Comparison of ENCODE assay signal across 11 mouse cellular contexts in genomic region chr8:122459218-122459900, GRCm38 (mm10). TPM values are rescaled to one million over a fixed set of nuclear protein-coding genes. Genes with fewer than 3 reads are reported as not detected.
DNase-seq lines count a peak whose midpoint lies in the region; ATAC-seq lines count a peak whose summit lies in the region.
"Had no signal": no experiment of that assay in that cellular context is flagged by ENCODE, and none has a peak within 500 bp of the region (broad histone marks: within the 10 kb centered on the region; RNA-seq: fewer than 3 reads in every experiment).

No protein-coding gene starts in this region.

- peaks cover 34% of the 10 kb centered on the region for H3K4me1 ChIP-seq in heart, embryonic 16.5 days (ENCODE audit: control insufficient read depth, insufficient read depth, low read length)

- 67% methylated on average over 6 of the region's 6 CpGs for WGBS in heart, embryonic 16.5 days

- no peak overlapping the region for H3K27ac ChIP-seq in heart, embryonic 16.5 days (ENCODE audit: low read length)
- H3K27ac ChIP-seq: embryonic facial prominence, embryonic 15.5 days; liver, embryonic 15.5 days had no signal

- no peak overlapping the region for H3K9ac ChIP-seq in heart, embryonic 16.5 days (ENCODE audit: low read length)
- H3K9ac ChIP-seq: embryonic facial prominence, embryonic 15.5 days had no signal

- DNase-seq in heart, adult 9 months (ENCODE audit: low spot score in 2 of 2) = no peak
- DNase-seq in lung, postnatal 10 days = peak; percentile 50
- DNase-seq in lung, postnatal 25 days (ENCODE audit: low spot score) = no peak
- DNase-seq in brain, adult 2 months (ENCODE audit: low read depth, low spot score) = peak; percentile 35
- peak; percentile 76 for DNase-seq in thymus, postnatal 0 days (ENCODE audit: low spot score)
- DNase-seq in layer of hippocampus, postnatal 36 days = no peak
- no peak for DNase-seq in adrenal gland, postnatal 14 days

- ATAC-seq in heart, embryonic 16.5 days (replicated peaks; ENCODE audit: extremely low read depth, insufficient read depth, low FRiP score) = no peak

- H3K36me3 ChIP-seq in heart, embryonic 16.5 days (ENCODE audit: control insufficient read depth, insufficient read depth) = no peaks in the 10 kb centered on the region
- H3K36me3 ChIP-seq: embryonic facial prominence, embryonic 15.5 days; liver, embryonic 15.5 days had no signal

- H3K4me3 ChIP-seq in heart, embryonic 16.5 days (ENCODE audit: low read length) = no peak overlapping the region

- peak overlapping the region; percentile 86; the same call in 1 of the 2 replicates for H3K4me2 ChIP-seq in heart, embryonic 16.5 days (ENCODE audit: low read depth, low read length)

- H3K27me3 ChIP-seq in heart, embryonic 16.5 days (ENCODE audit: control insufficient read depth, insufficient read depth, low read length) = peaks cover 8% of the 10 kb centered on the region; the same call in 1 of the 2 replicates

- no peaks in the 10 kb centered on the region for H3K9me3 ChIP-seq in heart, embryonic 16.5 days (replicated peaks; ENCODE audit: control insufficient read depth, low read length)
- H3K9me3 ChIP-seq: embryonic facial prominence, embryonic 15.5 days; liver, embryonic 15.5 days had no signal

RNA-seq across cellular contexts. Expression of gene Snai3, which starts 1.2 kb away (rescaled TPM):
- polyA plus RNA-seq in heart, embryonic 16.5 days (2015; fragmentation: Nextera tagmentation; extraction: Ambion mirVana) = 2.8 and 3.6 TPM in 2 replicates
- polyA plus RNA-seq in thymus, postnatal 0 days (2015; fragmentation: Nextera tagmentation; extraction: Ambion mirVana) = 37.5 TPM in 2 replicates
- not detected for total RNA-seq in layer of hippocampus, postnatal 36 days (2021)
- total RNA-seq in adrenal gland, postnatal 14 days (2021) = 0.45 TPM in 1 of 2 replicates, not detected in the other
- polyA plus RNA-seq: hindbrain, embryonic 16.5 days had no signal

RNA-seq across cellular contexts. Expression of gene Mvd, which starts 16.1 kb away (rescaled TPM):
- polyA plus RNA-seq in heart, embryonic 16.5 days (2015; fragmentation: Nextera tagmentation; extraction: Ambion mirVana) = 15.9 and 16.1 TPM in 2 replicates
- polyA plus RNA-seq in thymus, postnatal 0 days (2015; fragmentation: Nextera tagmentation; extraction: Ambion mirVana) = 17.4 and 19.5 TPM in 2 replicates
- 10 to 100 TPM; 19.1 to 20.6 TPM for total RNA-seq in layer of hippocampus, postnatal 36 days (2021)
- total RNA-seq in adrenal gland, postnatal 14 days (2021) = 10.6 and 13.3 TPM in 2 replicates

RNA-seq across cellular contexts. Expression of gene Rnf166, which starts 16.5 kb away (rescaled TPM):
- polyA plus RNA-seq in heart, embryonic 16.5 days (2015; fragmentation: Nextera tagmentation; extraction: Ambion mirVana) = 42.1 and 48.6 TPM in 2 replicates
- polyA plus RNA-seq in thymus, postnatal 0 days (2015; fragmentation: Nextera tagmentation; extraction: Ambion mirVana) = 98.0 and 108 TPM in 2 replicates
- 10 to 100 TPM; 31.8 to 36.3 TPM for total RNA-seq in layer of hippocampus, postnatal 36 days (2021)
- total RNA-seq in adrenal gland, postnatal 14 days (2021) = 37.9 and 38.5 TPM in 2 replicates

RNA-seq across cellular contexts. Expression of gene Ctu2, which starts 16.6 kb away (rescaled TPM):
- 25.2 and 27.8 TPM in 2 replicates for polyA plus RNA-seq in heart, embryonic 16.5 days (2015; fragmentation: Nextera tagmentation; extraction: Ambion mirVana)
- polyA plus RNA-seq in thymus, postnatal 0 days (2015; fragmentation: Nextera tagmentation; extraction: Ambion mirVana) = 72.9 and 75.3 TPM in 2 replicates
- 10 to 100 TPM; 16.6 to 21.7 TPM for total RNA-seq in layer of hippocampus, postnatal 36 days (2021)
- 21.3 and 23.0 TPM in 2 replicates for total RNA-seq in adrenal gland, postnatal 14 days (2021)

RNA-seq across cellular contexts. Expression of gene Cyba, which starts 26.6 kb away (rescaled TPM):
- 170 and 202 TPM in 2 replicates for polyA plus RNA-seq in heart, embryonic 16.5 days (2015; fragmentation: Nextera tagmentation; extraction: Ambion mirVana)
- polyA plus RNA-seq in thymus, postnatal 0 days (2015; fragmentation: Nextera tagmentation; extraction: Ambion mirVana) = 540 and 564 TPM in 2 replicates
- total RNA-seq in layer of hippocampus, postnatal 36 days (2021) = 10 to 100 TPM; 10.0 to 10.2 TPM
- total RNA-seq in adrenal gland, postnatal 14 days (2021) = 25.5 and 47.7 TPM in 2 replicates

Comparison
In these comparisons a context has a peak if more than half of its experiments do, and no peak if none do; other contexts are left out.
1. DNase-seq: peak in lung, postnatal 10 days (single experiment), brain, adult 2 months (single experiment) and thymus, postnatal 0 days (single experiment); none in heart, adult 9 months (0 of 2), lung, postnatal 25 days (single experiment), layer of hippocampus, postnatal 36 days (0 of 2) and adrenal gland, postnatal 14 days (single experiment).